Mouse (Mus musculus): ENCODE measurements around the gene Gstt1.
"Not testable (repeated sequence)": the region's sequence is repeated elsewhere in the genome, so short reads cannot be mapped to it uniquely, and the experiment has no call there.

Gstt1 gene

GRCm38 (mm10) chr10:75788277-75788676 is 10.1 kb downstream of the Gstt1 start:
- CTCF ChIA-PET = interaction anchor here in 2 of 4 experiments (0.7 to 0.9 kb wide), 2 partner anchors 314 to 330 kb away, joined by 3 to 5 read pairs; no protein-coding TSS in a partner anchor

GRCm38 (mm10) chr10:75785442-75785841 is 12.9 kb downstream of the Gstt1 start:
- ChIA-PET CTCF (no interaction called here), POLR2A (interaction anchor here in 1 of 4 experiments (2.7 kb wide), 1 partner anchor 12 kb away, joined by 10 read pairs; the partner anchor contains the start of gene Ddt)

More at GRCm38 (mm10) chr10:75788277-75788676, 10.1 kb downstream of the Gstt1 start:
- POLR2A ChIA-PET = interaction anchor here in 2 of 4 experiments (0.7 to 1.7 kb wide), 4 partner anchors 8 to 471 kb away, joined by 3 to 6 read pairs (median 4); partner anchors contain the start of genes Gm20441 (in 1 of the 2) and Gstt3 (in 1 of the 2)

- CTCF ChIA-PET = interaction anchor here in 3 of 4 experiments (0.5 to 2.0 kb wide), 14 partner anchors 8 to 195 kb away, joined by 3 to 9 read pairs (median 4); partner anchors contain the start of genes Ddt (in 1 of the 3), Gstt1 (in 1 of the 3) and Gstt2 (in 1 of the 3)
Measured at GRCm38 (mm10) chr10:75780769-75781578, 17.4 kb downstream of the Gstt1 start, which contains the start of the genes Gm20441 and Gstt3. Gene Gm20441 (minus strand): TSS chr10:75780954. Gene Gstt3 (minus strand): TSS chr10:75781414.

GRCm38 (mm10) chr10:75779206-75780174 is 18.9 kb downstream of the Gstt1 start:
- CTCF ChIA-PET = interaction anchor here in 3 of 4 experiments (0.6 to 2.0 kb wide), 15 partner anchors 12 to 193 kb away, joined by 3 to 14 read pairs (median 4); partner anchors contain the start of genes Gstt1 (in 1 of the 3) and Gstt2 (in 1 of the 3)
- POLR2A ChIA-PET = interaction anchor here (0.6 to 2.4 kb wide), 25 partner anchors 9 to 248 kb away, joined by 3 to 28 read pairs (median 4); partner anchors contain the start of genes Cabin1 (in 2 of the 4), Gstt2 (in 1 of the 4) and Smarcb1 (in 1 of the 4)

More at GRCm38 (mm10) chr10:75780769-75781578, 17.4 kb downstream of the Gstt1 start, which contains the start of the genes Gm20441 and Gstt3:
- POLR2A ChIA-PET = interaction anchor here in 3 of 4 experiments (0.6 to 2.4 kb wide), 33 partner anchors 8 to 247 kb away, joined by 3 to 28 read pairs (median 4); partner anchors contain the start of genes Cabin1 (in 3 of the 3), Gstt2 (in 2 of the 3), Mif (in 2 of the 3) and Gstt1 (in 1 of the 3)

- ChIA-PET CTCF (interaction anchor here in 2 of 4 experiments (0.8 to 1.8 kb wide), 4 partner anchors 13 to 69 kb away, joined by 3 to 4 read pairs (median 4); no protein-coding TSS in a partner anchor), POLR2A (interaction anchor here in 2 of 4 experiments (0.6 to 2.3 kb wide), 5 partner anchors 14 to 210 kb away, joined by 3 to 11 read pairs (median 3); partner anchors contain the start of gene Cabin1 (in 1 of the 2))
Measured at GRCm38 (mm10) chr10:75777885-75778284, 20.5 kb downstream of the Gstt1 start.

- POLR2A ChIA-PET = interaction anchor here in 2 of 4 experiments (1.0 to 2.3 kb wide), 2 partner anchors 12 to 15 kb away, joined by 4 to 11 read pairs; partner anchors contain the start of gene Cabin1 (in 1 of the 2)
- CTCF ChIA-PET = interaction anchor here in 2 of 4 experiments (0.6 kb wide), 2 partner anchors 250 to 461 kb away, joined by 4 to 5 read pairs; partner anchors contain the start of gene Prmt2 (in 1 of the 2)
Measured at GRCm38 (mm10) chr10:75776562-75776961, 21.8 kb downstream of the Gstt1 start.

GRCm38 (mm10) chr10:75774587-75774986 is 23.8 kb downstream of the Gstt1 start:
- ChIA-PET POLR2A (interaction anchor here in 2 of 4 experiments (0.8 to 3.5 kb wide), 8 partner anchors 8 to 157 kb away, joined by 3 to 77 read pairs (median 24); partner anchors contain the start of genes Cabin1 (in 2 of the 2) and Gstt2 (in 1 of the 2)), CTCF (interaction anchor here in 3 of 4 experiments (1.7 to 2.9 kb wide), 4 partner anchors 10 to 59 kb away, joined by 6 to 40 read pairs (median 17); partner anchors contain the start of gene Cabin1 (in 3 of the 3))

GRCm38 (mm10) chr10:75774102-75774501 is 24.3 kb downstream of the Gstt1 start:
- POLR2A ChIA-PET = interaction anchor here in 3 of 4 experiments (0.8 to 3.5 kb wide), 29 partner anchors 8 to 188 kb away, joined by 3 to 77 read pairs (median 7); partner anchors contain the start of genes Cabin1 (in 3 of the 3), Mif (in 2 of the 3), Gm867 (in 1 of the 3) and Gstt1 (in 1 of the 3)
- CTCF ChIA-PET = interaction anchor here in 3 of 4 experiments (1.2 to 2.9 kb wide), 14 partner anchors 9 to 188 kb away, joined by 3 to 40 read pairs (median 4); partner anchors contain the start of gene Cabin1 (in 3 of the 3)

- ChIA-PET CTCF (interaction anchor here (0.5 to 2.9 kb wide), 41 partner anchors 8 to 518 kb away, joined by 3 to 40 read pairs (median 4); partner anchors contain the start of genes Cabin1 (in 4 of the 4), Gstt1 (in 2 of the 4), Derl3 (in 1 of the 4) and Gstt2 (in 1 of the 4)), POLR2A (interaction anchor here (0.5 to 3.5 kb wide), 106 partner anchors 8 to 1424 kb away, joined by 3 to 77 read pairs (median 4); partner anchors contain the start of genes Cabin1 (in 3 of the 4), Gstt2 (in 3 of the 4), Mif (in 3 of the 4) and Gm20441 (in 2 of the 4))
Measured at GRCm38 (mm10) chr10:75772795-75773664, 25.4 kb downstream of the Gstt1 start, which contains the start of gene Ddt. Gene Ddt (minus strand): TSS chr10:75773414.

- POLR2A ChIA-PET = interaction anchor here in 3 of 4 experiments (0.6 to 1.6 kb wide), 4 partner anchors 12 to 68 kb away, joined by 3 to 10 read pairs (median 4); partner anchors contain the start of gene Gstt1 (in 1 of the 3)
- CTCF ChIA-PET = not testable (repeated sequence)
Measured at GRCm38 (mm10) chr10:75767756-75768155, 30.6 kb downstream of the Gstt1 start.

- ChIA-PET CTCF (interaction anchor here in 2 of 4 experiments (0.6 to 1.1 kb wide), 4 partner anchors 65 to 260 kb away, joined by 3 to 4 read pairs (median 4); no protein-coding TSS in a partner anchor), POLR2A (interaction anchor here in 2 of 4 experiments (0.6 to 1.2 kb wide), 5 partner anchors 7 to 201 kb away, joined by 3 read pairs; no protein-coding TSS in a partner anchor)
Measured at GRCm38 (mm10) chr10:75766856-75767255, 31.5 kb downstream of the Gstt1 start.

GRCm38 (mm10) chr10:75764519-75765473 is 33.6 kb downstream of the Gstt1 start:
- CTCF ChIA-PET = interaction anchor here (0.6 to 2.3 kb wide), 60 partner anchors 8 to 1552 kb away, joined by 3 to 40 read pairs (median 5); partner anchors contain the start of genes Ddt (in 4 of the 4), Gstt2 (in 3 of the 4), Gm20441 (in 2 of the 4) and Mif (in 2 of the 4)
- POLR2A ChIA-PET = interaction anchor here (0.5 to 4.4 kb wide), 81 partner anchors 8 to 701 kb away, joined by 3 to 77 read pairs (median 4); partner anchors contain the start of genes Ddt (in 3 of the 4), Gm20441 (in 3 of the 4), Gstt1 (in 3 of the 4) and Mif (in 3 of the 4)

- ChIA-PET CTCF (interaction anchor here (0.6 to 2.3 kb wide), 39 partner anchors 9 to 1553 kb away, joined by 3 to 40 read pairs (median 6); partner anchors contain the start of genes Ddt (in 4 of the 4), Gstt2 (in 2 of the 4), Mif (in 2 of the 4) and Gm20441 (in 1 of the 4)), POLR2A (interaction anchor here in 3 of 4 experiments (0.6 to 4.4 kb wide), 74 partner anchors 8 to 700 kb away, joined by 3 to 77 read pairs (median 4); partner anchors contain the start of genes Ddt (in 3 of the 3), Gm20441 (in 3 of the 3), Gstt1 (in 3 of the 3) and Mif (in 3 of the 3))
Measured at GRCm38 (mm10) chr10:75763682-75764518, 34.5 kb downstream of the Gstt1 start, which contains the start of gene Cabin1. Gene Cabin1 (minus strand): TSS chr10:75764341.
